Mouse (Mus musculus): ENCODE results near the gene Asap3. TPM values are rescaled to one million over a fixed set of nuclear protein-coding genes. Genes with fewer than 3 reads are reported as not detected.

Gene Asap3
- polyA plus RNA-seq, 1 experiment from 2014 or later: 5.1 TPM

DNA sequence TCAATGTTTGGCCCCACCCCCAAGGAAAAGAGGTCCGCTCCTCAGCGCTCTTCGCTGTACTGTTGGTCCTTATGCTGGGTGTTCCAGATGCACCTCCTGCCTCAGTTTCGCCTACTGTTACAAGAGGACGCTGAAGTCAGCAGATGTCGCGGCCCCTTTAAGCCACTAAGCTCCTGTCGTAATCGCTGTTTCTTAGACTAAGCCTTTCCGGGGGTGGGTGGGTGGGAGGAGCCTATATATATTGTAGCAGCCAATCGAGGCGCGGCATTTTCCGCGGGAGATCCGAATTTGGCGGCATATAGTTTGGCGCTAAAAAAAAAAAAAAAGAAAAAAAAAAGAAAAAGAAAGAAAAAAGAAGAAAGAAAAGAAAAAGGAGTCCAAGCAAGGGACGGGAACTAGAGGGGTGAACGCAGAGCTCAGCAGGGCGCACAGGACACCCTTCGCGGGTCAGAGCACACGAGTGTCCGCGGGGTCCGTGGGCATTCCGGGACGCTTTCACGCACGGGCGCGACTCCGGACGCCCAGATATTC, 34.1 kb upstream of the Asap3 start, which contains the start of gene E2f2:
Gene E2f2, plus strand, starts transcription at position 384 of the 531 bp plus-strand sequence.
- peak; percentile 35; the same call in 1 of the 2 replicates for ATAC-seq (ENCODE audit: insufficient number of reproducible peaks, insufficient read depth, low FRiP score, low read depth)

DNA sequence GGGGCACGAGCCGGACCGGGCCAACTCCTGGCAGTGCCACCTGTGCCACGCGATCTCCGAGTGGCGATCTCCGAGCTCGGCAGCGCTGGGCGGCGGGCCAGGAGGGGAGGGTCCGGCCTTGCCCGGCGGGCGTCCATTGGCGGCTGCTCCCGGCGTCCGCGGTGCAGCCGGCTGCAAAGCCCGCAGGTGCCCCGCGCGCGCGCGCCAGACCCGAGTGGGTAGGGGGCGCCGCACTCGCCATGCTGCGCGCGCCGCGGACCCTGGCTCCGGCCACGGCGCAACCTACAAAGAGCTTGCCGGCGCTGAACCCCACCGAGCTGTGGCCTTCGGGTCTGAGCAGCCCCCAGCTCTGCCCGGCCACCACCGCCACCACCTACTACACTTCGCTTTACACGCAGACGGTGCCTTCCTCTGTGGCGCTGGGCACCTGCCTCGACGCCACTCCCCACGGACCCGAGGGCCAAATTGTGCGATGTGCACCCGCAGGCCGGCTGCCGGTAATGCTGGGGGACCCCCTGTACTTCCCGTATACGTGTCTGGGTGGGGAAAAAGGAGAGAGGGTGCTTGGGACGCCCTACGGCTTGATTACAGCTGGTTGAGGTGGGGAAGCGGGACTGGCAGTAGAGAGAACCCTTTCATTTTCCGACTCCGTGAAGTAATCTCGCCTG, 33.5 kb upstream of the Asap3 start:
- Histone ChIP-seq H3K4me2 (replicated peaks; ENCODE audit: low read depth, low read length) (peak overlapping the region; percentile 97), H3K4me1 (ENCODE audit: control insufficient read depth, insufficient read depth, low read length) (peaks cover 36% of the 10 kb centered on the region)
- under 1% methylated on average over 63 of the region's 67 CpGs for WGBS

More for the DNA sequence above, 34.1 kb upstream of the Asap3 start, which contains the start of gene E2f2:
- Histone ChIP-seq H3K9me3 (ENCODE audit: control insufficient read depth, low read depth, low read length) (no peaks in the 10 kb centered on the region), H3K36me3 (ENCODE audit: control insufficient read depth, insufficient read depth, low read length) (no peaks in the 10 kb centered on the region), H3K9ac (replicated peaks; ENCODE audit: low read depth, low read length) (peak within 1 kb of the TSS; percentile 54), H3K27ac (ENCODE audit: low read length) (peak within 1 kb of the TSS; percentile 29; the same call in 1 of the 2 replicates), H3K4me2 (replicated peaks; ENCODE audit: low read depth, low read length) (peak within 1 kb of the TSS; percentile 97), H3K27me3 (ENCODE audit: control insufficient read depth, insufficient read depth, low read length) (no peaks in the 10 kb centered on the region), H3K4me1 (ENCODE audit: control insufficient read depth, insufficient read depth, low read length) (peaks cover 30% of the 10 kb centered on the region; the same call in 1 of the 2 replicates), H3K4me3 (ENCODE audit: low read depth, low read length) (peak within 1 kb of the TSS; percentile 57)
- WGBS: under 1% methylated on average over 35 of the region's 35 CpGs

DNA sequence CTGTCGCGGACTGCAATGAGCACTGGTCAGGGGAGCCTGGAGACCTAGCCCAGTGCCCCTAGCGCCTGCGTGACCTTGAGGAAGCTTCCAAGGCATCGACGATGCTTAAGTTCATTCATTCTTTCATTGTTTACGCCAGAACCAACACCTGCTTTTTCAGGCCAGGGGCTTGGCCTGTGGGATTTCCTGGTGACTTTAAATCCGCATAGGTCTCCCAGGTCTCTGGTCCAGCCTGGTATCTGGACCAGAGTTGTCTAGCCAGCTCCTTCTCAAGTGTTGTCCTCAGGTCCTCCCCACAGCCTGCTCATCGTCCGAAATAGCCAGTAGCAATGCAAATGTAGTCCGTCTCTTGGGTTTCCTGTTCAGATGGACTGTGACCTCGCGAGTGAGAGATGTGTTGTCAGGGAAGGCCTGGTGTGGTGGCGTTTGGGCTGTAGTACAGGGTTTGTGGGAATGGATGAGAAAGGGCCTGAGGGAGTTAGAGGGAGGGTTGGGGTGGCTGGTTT, 32.9 kb upstream of the Asap3 start:
- Histone ChIP-seq H3K4me2 (replicated peaks; ENCODE audit: low read depth, low read length) (peak overlapping the region; percentile 97), H3K9ac (replicated peaks; ENCODE audit: low read depth, low read length) (peak overlapping the region; percentile 54), H3K27me3 (ENCODE audit: control insufficient read depth, insufficient read depth, low read length) (no peaks in the 10 kb centered on the region), H3K9me3 (ENCODE audit: control insufficient read depth, low read depth, low read length) (no peaks in the 10 kb centered on the region), H3K4me3 (ENCODE audit: low read depth, low read length) (peak overlapping the region; percentile 57), H3K27ac (ENCODE audit: low read length) (peak overlapping the region; percentile 15; the same call in 1 of the 2 replicates), H3K36me3 (ENCODE audit: control insufficient read depth, insufficient read depth, low read length) (no peaks in the 10 kb centered on the region), H3K4me1 (ENCODE audit: control insufficient read depth, insufficient read depth, low read length) (peaks cover 37% of the 10 kb centered on the region)
- WGBS: 8% methylated on average over 14 of the region's 14 CpGs
- ATAC-seq (ENCODE audit: insufficient number of reproducible peaks, insufficient read depth, low FRiP score, low read depth): no peak

More for the DNA sequence above, 33.5 kb upstream of the Asap3 start:
- Histone ChIP-seq H3K27ac (ENCODE audit: low read length) (peak overlapping the region; percentile 29; the same call in 1 of the 2 replicates), H3K36me3 (ENCODE audit: control insufficient read depth, insufficient read depth, low read length) (no peaks in the 10 kb centered on the region), H3K27me3 (ENCODE audit: control insufficient read depth, insufficient read depth, low read length) (no peaks in the 10 kb centered on the region), H3K9me3 (ENCODE audit: control insufficient read depth, low read depth, low read length) (no peaks in the 10 kb centered on the region), H3K4me3 (ENCODE audit: low read depth, low read length) (peak overlapping the region; percentile 57), H3K9ac (replicated peaks; ENCODE audit: low read depth, low read length) (peak overlapping the region; percentile 54)
- ATAC-seq (ENCODE audit: insufficient number of reproducible peaks, insufficient read depth, low FRiP score, low read depth): no peak

DNA sequence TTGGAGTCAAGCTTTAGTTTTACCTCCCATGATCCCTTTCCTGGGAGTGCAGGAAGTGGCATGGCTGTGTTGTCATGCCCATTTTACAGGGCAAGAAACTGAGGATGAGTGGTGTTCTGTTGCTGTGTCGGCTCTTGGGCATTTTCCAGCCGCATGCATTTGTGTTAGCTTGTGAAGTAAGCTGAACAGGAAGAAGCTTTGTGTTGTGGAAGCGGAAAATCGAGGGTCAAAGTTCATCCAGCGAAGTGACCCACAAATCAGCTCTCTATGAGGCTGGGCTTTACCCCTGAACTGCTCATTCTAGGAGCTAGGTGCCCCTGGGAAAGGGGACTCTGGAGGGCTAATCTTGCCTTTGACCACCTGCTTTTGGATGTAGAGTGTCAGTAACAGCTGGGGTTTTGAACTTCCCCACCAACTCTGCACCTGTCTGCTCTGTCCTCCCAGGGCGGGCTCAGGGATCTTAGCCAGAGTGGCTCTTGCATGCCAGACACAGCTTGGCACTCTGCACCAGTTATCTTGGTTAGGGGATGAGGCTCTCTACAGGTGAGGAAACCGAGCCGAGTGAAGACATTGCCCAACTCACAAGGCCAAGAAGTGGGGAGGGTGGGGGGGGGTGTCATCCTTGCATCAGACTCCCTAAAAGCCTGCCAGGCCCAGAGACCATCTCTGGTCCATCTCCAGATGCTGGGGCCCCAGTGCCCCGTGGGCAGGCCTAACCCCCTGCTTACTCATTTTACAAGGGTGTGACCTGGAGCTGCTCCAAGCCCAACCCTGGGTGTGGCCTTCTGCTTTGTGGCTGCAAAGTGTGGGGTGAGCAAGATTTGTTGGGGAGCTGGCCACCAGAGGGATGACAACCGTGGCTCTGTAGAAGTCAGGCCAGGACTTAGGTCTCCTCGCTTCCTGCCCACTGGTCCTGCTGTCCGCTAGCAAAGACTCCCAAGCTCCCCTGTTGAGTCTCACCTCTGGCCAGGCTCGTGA, 31.7 kb upstream of the Asap3 start:
- H3K9me3 ChIP-seq (ENCODE audit: control insufficient read depth, low read depth, low read length): no peaks in the 10 kb centered on the region
- ATAC-seq (ENCODE audit: insufficient number of reproducible peaks, insufficient read depth, low FRiP score, low read depth): peak; percentile 56; the same call in 1 of the 2 replicates
- no peaks in the 10 kb centered on the region for H3K36me3 ChIP-seq (ENCODE audit: control insufficient read depth, insufficient read depth, low read length)
- no peak overlapping the region for H3K4me3 ChIP-seq (ENCODE audit: low read depth, low read length)
- no peak overlapping the region for H3K27ac ChIP-seq (ENCODE audit: low read length)
- no peaks in the 10 kb centered on the region for H3K27me3 ChIP-seq (ENCODE audit: control insufficient read depth, insufficient read depth, low read length)
- 70% methylated on average over 13 of the region's 13 CpGs for WGBS
- peak overlapping the region; percentile 97; the same call in 1 of the 2 replicates for H3K4me2 ChIP-seq (replicated peaks; ENCODE audit: low read depth, low read length)
- H3K4me1 ChIP-seq (ENCODE audit: control insufficient read depth, insufficient read depth, low read length): peaks cover 37% of the 10 kb centered on the region
- no peak overlapping the region; the same call in 1 of the 2 replicates for H3K9ac ChIP-seq (replicated peaks; ENCODE audit: low read depth, low read length)

DNA sequence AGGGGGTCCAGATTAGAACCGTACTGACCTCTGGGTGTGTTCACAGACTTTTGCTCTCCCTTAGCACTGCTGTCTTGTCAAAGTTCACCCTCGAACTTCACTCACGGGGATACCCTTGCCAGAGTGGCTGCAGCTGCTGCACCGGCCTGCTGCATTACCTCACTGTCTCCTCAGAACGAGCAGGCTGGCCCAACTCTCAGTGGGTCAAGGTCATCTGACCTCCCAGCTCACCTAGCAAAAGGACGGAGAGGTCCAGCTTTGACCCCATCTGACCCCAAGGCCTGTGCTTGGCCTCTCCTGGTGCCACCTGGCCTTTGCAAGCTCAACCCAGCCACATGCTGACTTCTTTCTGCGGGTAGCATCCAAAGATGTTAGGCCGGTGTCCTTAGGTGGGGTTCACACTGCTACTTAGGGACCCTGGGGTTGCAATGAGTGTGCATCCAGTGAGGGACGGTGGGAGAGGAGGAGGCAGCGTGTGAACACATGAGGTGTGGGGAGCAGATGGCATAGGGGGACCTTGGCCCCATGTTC, 30.1 kb upstream of the Asap3 start:
- ATAC-seq (ENCODE audit: insufficient number of reproducible peaks, insufficient read depth, low FRiP score, low read depth): no peak
- H3K27ac ChIP-seq (ENCODE audit: low read length): no peak overlapping the region
- peaks cover 41% of the 10 kb centered on the region for H3K4me1 ChIP-seq (ENCODE audit: control insufficient read depth, insufficient read depth, low read length)
- H3K9ac ChIP-seq (replicated peaks; ENCODE audit: low read depth, low read length): no peak overlapping the region
- H3K36me3 ChIP-seq (ENCODE audit: control insufficient read depth, insufficient read depth, low read length): no peaks in the 10 kb centered on the region
- H3K4me3 ChIP-seq (ENCODE audit: low read depth, low read length): no peak overlapping the region
- no peak overlapping the region for H3K4me2 ChIP-seq (replicated peaks; ENCODE audit: low read depth, low read length)
- no peaks in the 10 kb centered on the region for H3K9me3 ChIP-seq (ENCODE audit: control insufficient read depth, low read depth, low read length)
- 75% methylated on average over 10 of the region's 10 CpGs for WGBS
- H3K27me3 ChIP-seq (ENCODE audit: control insufficient read depth, insufficient read depth, low read length): no peaks in the 10 kb centered on the region

DNA sequence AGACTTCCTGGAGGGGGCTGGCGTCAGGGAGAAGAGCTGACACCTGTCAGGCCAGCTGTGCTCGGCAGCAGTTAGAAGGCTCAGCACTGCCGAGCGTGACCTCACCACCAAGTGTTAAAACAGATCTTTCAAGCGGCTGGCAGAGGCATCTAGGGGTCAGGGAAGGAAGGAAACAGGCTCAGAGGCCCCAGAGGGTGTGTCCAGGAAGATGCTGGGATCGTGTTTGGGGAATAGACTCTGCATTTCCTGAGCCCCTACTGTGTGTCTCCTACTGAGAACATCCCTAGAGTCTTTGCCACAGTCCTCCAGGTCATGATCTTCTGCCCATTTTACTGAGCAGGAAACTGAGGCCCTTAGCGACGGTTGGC, 28.9 kb upstream of the Asap3 start:
- Histone ChIP-seq H3K27ac (ENCODE audit: low read length) (peak overlapping the region; percentile 55; the same call in 1 of the 2 replicates), H3K36me3 (ENCODE audit: control insufficient read depth, insufficient read depth, low read length) (no peaks in the 10 kb centered on the region), H3K9me3 (ENCODE audit: control insufficient read depth, low read depth, low read length) (no peaks in the 10 kb centered on the region), H3K27me3 (ENCODE audit: control insufficient read depth, insufficient read depth, low read length) (no peaks in the 10 kb centered on the region), H3K4me2 (replicated peaks; ENCODE audit: low read depth, low read length) (0 out of 2 replicates have a peak overlapping the region, but pooled peaks have one; percentile 7), H3K4me3 (ENCODE audit: low read depth, low read length) (no peak overlapping the region), H3K9ac (replicated peaks; ENCODE audit: low read depth, low read length) (no peak overlapping the region), H3K4me1 (ENCODE audit: control insufficient read depth, insufficient read depth, low read length) (peaks cover 46% of the 10 kb centered on the region)
- 35% methylated on average over 8 of the region's 8 CpGs for WGBS
- ATAC-seq (ENCODE audit: insufficient number of reproducible peaks, insufficient read depth, low FRiP score, low read depth): no peak

DNA sequence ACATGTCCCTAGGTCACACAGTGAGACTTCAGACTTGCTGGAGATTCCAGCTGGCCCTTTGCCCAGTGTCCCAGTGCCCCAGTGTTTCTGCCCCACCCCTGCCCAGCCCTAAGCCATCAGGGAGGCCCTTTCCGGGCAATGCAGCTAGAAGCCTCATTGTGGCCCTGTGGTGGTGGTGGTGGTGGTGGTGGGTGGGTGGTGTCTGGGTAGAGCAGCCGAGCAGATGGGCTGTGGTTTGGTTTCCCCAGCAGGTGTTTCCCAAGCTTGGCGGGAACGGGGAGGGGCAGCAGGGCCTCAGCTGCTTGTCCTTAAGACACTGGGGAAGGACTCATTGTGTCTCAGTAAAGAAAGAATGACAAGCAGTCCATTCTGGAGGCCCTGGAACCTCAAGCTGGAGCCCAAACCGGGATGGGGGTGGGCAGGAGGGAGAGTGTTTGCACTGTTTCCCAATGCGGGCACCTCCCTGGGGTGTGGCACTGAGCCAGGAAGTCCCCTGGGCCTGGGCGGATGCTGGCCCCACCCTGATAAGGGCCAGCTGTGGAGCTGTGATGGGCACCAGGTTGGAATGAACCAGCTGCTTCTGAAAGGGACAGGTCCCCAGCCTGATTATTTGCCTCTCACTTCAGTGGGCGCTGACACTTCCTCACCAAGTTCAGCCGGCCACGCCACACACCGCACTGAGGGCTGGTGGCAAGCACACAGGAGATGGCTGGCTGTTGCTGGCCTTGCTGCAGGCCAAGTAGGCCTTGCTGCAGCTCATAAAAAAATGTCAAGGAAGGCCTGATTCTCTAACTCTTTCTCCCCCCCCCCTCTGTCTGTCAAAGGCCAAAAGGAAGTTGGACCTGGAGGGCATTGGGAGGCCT, 28.3 kb upstream of the Asap3 start:
- ATAC-seq (ENCODE audit: insufficient number of reproducible peaks, insufficient read depth, low FRiP score, low read depth): peak; percentile 73
- Histone ChIP-seq H3K4me2 (replicated peaks; ENCODE audit: low read depth, low read length) (0 out of 2 replicates have a peak overlapping the region, but pooled peaks have one; percentile 7), H3K4me1 (ENCODE audit: control insufficient read depth, insufficient read depth, low read length) (peaks cover 45% of the 10 kb centered on the region), H3K9ac (replicated peaks; ENCODE audit: low read depth, low read length) (no peak overlapping the region), H3K27me3 (ENCODE audit: control insufficient read depth, insufficient read depth, low read length) (no peaks in the 10 kb centered on the region), H3K9me3 (ENCODE audit: control insufficient read depth, low read depth, low read length) (no peaks in the 10 kb centered on the region), H3K36me3 (ENCODE audit: control insufficient read depth, insufficient read depth, low read length) (no peaks in the 10 kb centered on the region), H3K4me3 (ENCODE audit: low read depth, low read length) (no peak overlapping the region), H3K27ac (ENCODE audit: low read length) (peak overlapping the region; percentile 55; the same call in 1 of the 2 replicates)
- WGBS: 53% methylated on average over 11 of the region's 11 CpGs
